Mouse (Mus musculus): ENCODE results near the gene Ran.
A peak's percentile ranks its signal among the peaks of the same experiment; 100 is the strongest.

Gene Ran

DNA sequence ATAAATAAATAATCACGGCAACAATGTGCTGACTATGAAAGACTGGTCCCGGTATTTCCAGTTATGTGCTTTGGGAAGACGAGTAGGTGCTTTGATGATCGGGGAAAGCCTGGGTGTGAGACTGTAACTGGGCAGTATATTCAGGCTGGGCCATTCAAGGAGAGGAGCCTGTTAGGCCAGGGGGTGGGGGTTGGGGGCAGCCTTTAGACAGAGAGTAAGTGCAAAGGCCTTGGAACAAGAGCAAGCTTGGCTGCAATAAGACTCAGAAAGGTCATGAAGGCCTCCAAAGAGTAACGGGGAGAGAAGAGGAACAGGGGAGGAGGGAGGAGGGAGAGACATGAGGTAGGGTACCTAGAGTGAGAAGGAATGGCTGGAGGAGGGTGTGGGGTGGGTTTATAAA lies 4.3 kb upstream of the Ran start:
- no peak for DNase-seq

GRCm38 (mm10) chr5:129016370-129016769 lies 3.5 kb upstream of the Ran start:
- DNase-seq, result no peak

GRCm38 (mm10) chr5:129018782-129019489 lies 933 bp upstream of the Ran start:
- DNase-seq, result peak; percentile 19 to 22

- DNase-seq, result no peak
These were observed 415 bp downstream of the Ran start for GRCm38 (mm10) chr5:129020300-129020668.

DNA sequence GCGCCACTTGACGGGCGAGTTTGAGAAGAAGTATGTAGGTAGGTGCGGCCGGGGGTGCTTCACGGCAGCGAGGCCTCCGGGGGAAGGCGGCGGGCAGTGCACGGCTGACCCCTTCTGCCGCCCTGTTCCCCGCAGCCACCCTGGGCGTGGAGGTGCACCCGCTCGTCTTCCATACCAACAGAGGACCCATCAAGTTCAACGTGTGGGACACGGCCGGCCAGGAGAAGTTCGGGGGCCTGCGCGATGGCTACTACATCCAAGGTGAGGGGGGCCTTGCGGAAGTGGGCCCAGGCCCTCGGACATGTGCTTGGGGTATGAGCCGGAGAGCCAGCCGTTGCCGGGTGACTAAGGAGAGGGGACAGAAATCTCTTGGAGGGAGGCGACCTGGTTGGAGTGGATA lies 862 bp downstream of the Ran start:
- no peak for DNase-seq

GRCm38 (mm10) chr5:129025048-129025447 lies 5.2 kb downstream of the Ran start:
- DNase-seq, result no peak

DNA sequence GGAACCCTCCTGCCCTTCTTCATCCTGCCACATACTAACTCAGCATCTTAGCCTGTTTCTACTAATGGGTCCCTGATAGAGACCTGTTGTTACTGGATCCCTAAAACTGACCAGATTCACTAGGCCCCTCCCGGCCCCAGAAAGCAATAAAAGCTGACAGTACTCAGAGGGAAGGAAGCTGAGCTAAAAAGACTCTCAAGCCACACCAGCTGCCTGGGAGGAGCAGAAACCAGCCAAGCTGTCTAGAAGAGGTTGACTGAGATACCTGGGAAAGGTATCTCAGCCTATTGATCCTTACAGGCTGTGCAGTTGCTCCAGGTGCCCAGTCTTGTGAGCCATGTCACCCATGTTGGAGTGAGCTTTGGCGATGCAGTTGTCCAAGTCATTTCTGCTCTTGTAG lies 5.9 kb downstream of the Ran start:
- DNase-seq, result no peak

DNA sequence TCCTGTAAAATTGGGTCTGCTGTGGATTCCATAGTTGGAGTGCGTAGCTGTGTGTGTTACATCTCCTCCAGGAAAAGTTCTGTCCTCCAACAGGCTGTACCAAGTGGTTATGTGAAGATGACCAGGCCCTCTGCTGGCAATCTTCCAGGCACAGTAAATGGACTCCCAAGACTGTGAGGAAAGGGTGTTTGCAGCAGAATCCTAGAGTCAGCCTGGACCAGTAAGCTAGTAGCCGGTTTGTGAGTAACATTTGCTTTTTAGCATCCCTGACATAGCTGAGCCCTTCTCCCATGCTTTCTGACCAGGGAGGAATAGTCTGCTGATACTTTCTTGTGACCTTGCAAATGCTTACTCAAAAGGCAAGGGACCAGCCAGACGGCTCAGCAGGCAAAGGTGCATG lies 6.3 kb downstream of the Ran start:
- no peak for DNase-seq

GRCm38 (mm10) chr5:129026637-129027036 lies 6.8 kb downstream of the Ran start:
- no peak for DNase-seq

DNA sequence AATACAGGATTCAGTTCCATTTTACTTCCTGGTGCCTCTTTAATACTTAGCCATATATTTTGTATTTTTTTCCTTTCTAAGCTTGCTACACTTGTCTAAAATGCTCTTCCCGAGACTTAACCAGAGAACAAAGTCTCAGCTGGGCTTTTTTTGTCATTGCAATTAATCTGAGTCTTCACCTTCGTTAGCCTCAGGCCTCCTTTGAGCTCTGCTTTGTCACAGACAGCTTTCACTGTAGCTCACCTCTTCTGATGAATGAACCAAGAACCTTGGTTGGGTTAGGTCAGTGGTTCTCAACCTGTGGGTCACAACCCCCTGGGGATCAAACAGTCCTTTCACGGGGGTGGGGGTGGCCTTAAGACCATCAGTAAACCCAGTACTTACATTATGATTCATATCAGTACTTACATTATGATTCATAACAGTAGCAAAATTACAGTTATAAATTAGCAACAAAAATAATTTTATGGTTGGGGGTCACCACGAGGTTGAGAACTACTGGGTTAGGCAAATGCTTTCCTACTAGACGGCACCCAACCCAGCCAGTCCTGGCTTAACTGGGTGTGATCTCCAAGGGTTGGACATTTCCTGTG lies 9.4 kb downstream of the Ran start:
- no peak for DNase-seq

GRCm38 (mm10) chr5:129036678-129037077 lies 16.8 kb downstream of the Ran start:
- no peak for DNase-seq

- DNase-seq, result no peak
These were observed 17.9 kb downstream of the Ran start for GRCm38 (mm10) chr5:129037739-129038138.

DNA sequence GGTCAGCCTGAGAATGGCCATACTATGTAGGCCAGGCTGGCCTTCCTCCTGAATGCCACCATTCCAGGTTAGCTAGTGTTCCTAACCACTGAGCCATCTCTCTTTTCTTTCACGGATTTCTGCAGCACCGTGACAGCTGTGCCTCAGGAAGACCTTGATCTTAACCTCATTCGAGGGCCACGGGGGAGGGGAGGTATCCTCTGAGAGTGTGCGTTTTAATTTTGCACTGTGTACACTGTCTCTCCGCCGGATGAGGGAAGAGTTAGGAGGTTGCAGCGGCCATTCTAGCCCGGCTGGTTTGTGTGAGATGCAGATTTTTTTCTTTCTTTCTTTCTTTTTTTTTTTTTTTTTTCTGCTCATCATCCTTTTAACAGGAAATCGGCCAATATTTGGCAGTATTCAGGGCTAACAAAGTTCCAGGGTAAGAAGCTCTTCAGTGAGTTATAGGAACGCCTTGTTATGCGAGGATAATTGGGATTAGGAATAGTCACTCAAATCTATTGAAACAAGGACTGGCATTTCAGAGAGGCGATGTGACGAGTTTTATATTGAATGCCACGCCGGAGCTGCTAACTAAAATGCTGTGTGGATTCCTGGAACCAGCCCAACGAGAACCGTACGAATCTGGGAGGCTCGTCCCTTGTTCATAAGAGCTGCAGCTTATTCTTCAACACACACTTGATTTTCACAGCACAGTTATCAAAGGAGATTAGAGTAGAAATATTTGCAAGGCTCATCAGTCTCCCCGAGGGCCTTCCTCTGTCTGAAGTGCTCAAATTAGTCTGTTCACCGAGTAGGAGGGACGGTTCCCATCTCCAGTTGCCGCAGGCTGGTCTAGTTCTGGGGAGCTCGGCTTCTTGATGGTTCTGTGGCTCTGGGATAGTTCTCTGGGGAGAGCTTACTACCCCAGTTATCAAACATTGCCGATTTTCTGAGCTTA lies 26.0 kb downstream of the Ran start:
- DNase-seq, result no peak

DNA sequence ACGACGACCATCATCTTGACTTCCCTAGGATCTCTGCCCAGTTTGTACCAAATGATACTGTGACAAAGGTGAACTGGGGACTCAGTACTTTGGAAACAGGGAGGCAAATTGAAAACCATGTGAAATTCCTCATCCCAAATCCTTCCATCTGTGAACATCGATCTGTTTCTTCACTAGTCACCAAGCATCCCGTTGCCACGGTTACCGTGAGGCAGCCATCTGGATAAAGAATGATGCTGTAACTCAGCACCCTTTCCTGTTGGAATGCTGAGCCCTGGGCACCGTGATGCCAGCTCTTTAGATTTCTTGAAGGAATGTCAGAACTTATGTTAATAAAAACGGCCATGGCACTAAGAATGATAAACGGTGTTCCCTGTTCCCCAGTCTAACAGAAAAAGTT lies 29.5 kb downstream of the Ran start:
- peak; percentile 46 to 51 for DNase-seq

GRCm38 (mm10) chr5:129051910-129052309 lies 32.0 kb downstream of the Ran start:
- no peak for DNase-seq

DNA sequence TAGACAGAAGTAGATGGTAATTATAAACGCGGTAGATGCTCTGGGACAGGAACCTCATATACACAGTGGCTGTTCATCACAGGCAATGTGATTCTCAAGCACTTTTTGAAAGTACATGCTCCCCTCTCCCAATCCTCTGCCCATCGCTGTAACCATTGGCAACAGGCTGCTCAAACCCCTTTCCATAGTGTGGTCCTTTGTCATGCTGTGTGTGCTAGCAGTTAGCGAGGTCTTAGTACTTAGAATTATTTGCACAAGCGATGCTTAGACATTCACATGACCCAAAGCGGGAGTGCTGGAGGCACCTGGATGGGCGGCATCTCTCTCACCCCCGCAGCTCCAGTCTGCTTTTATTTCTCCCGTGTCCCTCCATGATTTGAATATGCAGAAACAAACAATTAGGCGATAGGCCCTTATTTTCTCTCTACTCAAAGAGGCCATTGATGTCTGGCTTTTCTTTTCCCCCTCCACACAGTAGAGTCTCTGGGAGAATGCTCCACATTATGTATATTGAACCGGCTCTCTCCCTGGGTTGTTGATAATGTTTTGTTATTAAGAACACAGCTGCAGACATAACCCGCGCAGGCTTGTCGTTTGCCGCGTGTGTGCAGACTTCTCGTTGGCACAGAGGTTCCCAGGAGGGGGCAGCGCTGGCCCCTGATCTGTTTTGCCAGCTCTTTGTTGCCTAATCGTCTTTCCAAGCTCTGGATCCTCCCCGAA lies 32.9 kb downstream of the Ran start:
- no peak for DNase-seq

GRCm38 (mm10) chr5:129054675-129055284 lies 34.9 kb downstream of the Ran start:
- DNase-seq, result no peak

DNA sequence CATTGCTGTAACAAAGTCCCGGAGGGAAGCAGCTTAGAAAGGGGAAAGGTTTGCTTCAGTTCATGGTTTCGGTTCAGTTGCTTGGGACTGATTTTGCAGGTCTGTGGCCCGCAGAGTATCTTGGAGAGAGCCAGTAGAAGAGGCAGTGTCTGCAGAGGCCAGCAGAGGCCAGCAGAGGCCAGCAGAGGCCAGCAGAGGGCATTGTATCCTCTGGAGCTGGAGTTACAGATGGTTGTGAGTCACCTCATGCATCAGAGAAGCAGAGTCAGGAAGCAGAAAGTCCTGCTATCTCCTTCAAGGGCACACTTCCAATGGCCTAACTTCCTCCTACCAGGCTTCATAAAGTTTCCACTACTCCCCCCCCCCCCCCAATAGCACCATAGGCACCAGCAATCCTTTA lies 39.2 kb downstream of the Ran start:
- DNase-seq, result no peak

GRCm38 (mm10) chr5:129061579-129061978 lies 41.7 kb downstream of the Ran start:
- DNase-seq, result peak; percentile 85 to 86

- peak; percentile 90 to 95 for DNase-seq
These were observed 43.3 kb downstream of the Ran start for GRCm38 (mm10) chr5:129063037-129063791.

DNA sequence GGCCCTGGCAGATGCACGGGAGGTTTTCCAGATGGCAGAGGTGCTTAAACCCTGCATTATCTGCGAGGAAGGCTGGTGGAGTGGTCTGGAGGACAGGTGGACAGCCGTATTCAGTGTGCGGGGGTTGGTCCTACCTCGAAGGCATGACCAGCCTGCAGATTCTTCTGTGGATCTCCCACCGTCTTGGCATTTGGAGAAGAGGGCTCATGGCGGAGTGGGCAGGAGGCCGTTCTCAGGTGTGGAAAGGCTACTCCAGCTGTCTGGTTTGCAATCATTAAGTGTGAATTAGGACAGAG lies 43.9 kb downstream of the Ran start:
- DNase-seq, result no peak

DNA sequence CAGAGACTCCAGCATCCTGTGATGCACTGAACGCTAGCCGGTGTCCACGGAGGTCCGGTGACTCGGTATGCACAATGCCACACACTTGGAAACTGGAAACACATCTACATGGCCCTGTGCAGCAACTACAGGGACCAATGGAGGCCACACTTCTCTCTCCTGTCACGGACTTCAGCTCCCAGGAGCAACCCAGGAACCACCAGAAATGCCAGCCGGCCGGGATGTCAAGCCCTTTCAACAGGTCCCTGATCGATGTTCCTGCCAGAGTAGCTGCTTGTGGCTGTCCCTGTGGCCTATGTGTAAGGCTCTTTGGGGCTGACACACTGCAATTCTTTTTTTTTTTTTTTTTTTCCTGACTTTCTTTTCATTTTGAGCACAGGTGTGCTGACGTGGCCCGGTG lies 44.3 kb downstream of the Ran start:
- no peak for DNase-seq

All from cerebellum, postnatal 14 days (tissue).